Mouse (Mus musculus): Measurements from ENCODE around the gene Htr6. TPM values are rescaled to one million over a fixed set of nuclear protein-coding genes. Genes with fewer than 3 reads are reported as not detected.

Htr6 gene
- polyA plus RNA-seq, 1 experiment from 2014 or later = 0.15 TPM

DNA sequence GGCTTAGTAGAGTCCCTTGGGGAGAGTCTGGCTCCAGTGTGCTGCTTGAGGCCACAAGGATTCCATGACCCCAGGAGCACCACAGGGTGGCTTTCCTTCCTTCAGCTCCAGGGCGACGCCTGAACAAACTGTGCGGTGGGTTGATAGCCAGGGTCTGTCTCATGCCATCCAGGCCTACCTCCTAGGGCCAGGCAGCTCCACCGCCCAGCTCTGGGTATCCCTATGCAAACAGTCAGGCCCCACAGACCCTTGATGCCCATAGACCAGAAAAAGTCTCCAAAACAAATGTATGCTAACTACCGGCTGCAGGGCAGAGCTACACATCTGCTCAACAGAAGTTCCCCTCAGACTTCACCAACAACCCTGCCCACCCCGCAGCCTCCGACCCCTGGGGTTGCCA lies 15.7 kb upstream of the Htr6 start:
- Histone ChIP-seq H3K36me3 (ENCODE audit: insufficient read depth, low read length) (no peaks in the 10 kb centered on the region), H3K27me3 (ENCODE audit: insufficient read depth, low read length) (peaks cover 8% of the 10 kb centered on the region), H3K4me3 (ENCODE audit: low read length) (peak overlapping the region; percentile 53; the same call in 1 of the 2 replicates), H3K4me2 (replicated peaks; ENCODE audit: low read depth, low read length) (peak overlapping the region; percentile 98), H3K9me3 (ENCODE audit: low read length) (peaks cover 6% of the 10 kb centered on the region), H3K27ac (ENCODE audit: low read length) (no peak overlapping the region), H3K4me1 (ENCODE audit: insufficient read depth, low read length) (peaks cover 27% of the 10 kb centered on the region), H3K9ac (replicated peaks; ENCODE audit: low read length) (peak overlapping the region; percentile 89; the same call in 1 of the 2 replicates)
- ATAC-seq (ENCODE audit: low FRiP score, low TSS enrichment) = no peak
- 42% methylated on average over 7 of the region's 7 CpGs for WGBS

DNA sequence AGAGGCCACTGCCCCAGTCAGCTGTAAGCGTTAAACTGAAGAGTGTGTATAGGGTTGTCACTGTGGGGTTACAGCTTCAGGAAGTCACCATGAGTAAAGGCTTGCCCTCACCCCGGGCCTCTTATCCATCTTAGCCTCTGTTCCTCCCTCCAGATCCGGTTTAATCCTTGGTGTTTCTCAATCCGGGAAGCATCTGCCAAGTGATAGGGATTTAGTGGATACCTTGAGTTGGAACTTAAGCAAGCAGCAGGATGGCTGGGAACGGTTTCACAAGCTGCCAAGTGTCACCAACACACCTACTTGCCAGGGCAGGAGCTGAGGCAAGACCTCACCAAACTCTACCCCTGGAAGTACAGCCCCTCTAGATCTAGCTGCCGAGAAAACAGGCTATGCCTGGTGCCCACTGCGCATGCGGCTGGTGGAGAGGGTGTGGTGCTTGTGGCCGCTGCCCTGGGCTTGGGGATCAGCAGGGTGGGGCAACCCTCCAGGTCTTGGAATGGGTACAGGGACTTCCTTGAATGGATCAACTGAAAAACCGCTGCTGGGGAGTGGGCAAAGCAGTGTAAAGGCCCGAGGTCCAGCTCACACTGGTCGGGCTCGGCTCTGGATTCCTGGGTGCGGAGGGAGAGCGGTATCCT lies 15.1 kb upstream of the Htr6 start:
- Histone ChIP-seq H3K36me3 (ENCODE audit: insufficient read depth, low read length) (no peaks in the 10 kb centered on the region), H3K9ac (replicated peaks; ENCODE audit: low read length) (no peak overlapping the region), H3K9me3 (ENCODE audit: low read length) (peaks cover 6% of the 10 kb centered on the region), H3K27ac (ENCODE audit: low read length) (no peak overlapping the region), H3K4me1 (ENCODE audit: insufficient read depth, low read length) (peaks cover 25% of the 10 kb centered on the region), H3K4me3 (ENCODE audit: low read length) (no peak overlapping the region), H3K4me2 (replicated peaks; ENCODE audit: low read depth, low read length) (no peak overlapping the region), H3K27me3 (ENCODE audit: insufficient read depth, low read length) (peaks cover 8% of the 10 kb centered on the region)
- 71% methylated on average over 15 of the region's 15 CpGs for WGBS
- ATAC-seq (ENCODE audit: low FRiP score, low TSS enrichment) = no peak

DNA sequence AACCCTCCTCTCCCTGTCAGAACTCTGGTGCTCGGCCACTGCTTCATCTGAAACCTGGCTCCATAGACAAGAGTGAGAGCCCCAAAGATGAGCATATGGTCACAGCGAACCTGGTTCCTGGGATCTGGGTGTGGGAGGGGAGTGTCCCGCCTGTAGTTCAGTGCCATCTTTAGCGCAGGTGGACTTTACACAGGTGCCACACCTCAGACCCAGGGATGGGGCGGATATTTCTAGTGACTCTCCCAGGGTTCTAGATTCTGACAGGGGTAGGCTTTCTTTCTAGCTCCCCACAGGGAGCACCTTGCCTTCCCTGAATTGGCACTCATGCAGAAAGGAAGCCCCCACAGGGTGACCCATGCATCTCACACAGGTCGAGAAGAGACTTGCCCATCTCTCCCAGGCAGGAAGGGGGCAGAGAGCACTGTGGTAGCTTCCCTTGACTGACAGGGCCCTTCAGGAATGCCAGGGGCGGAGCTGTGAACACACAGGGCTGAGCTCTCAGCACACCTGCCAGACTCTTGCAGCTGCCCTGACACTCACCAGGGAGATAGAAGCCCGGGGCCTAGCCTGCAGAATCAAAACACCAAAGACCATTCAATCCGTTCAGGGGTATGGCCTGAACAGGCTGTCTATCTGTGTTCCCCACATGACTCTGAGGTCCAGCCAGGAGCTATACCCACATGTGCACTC lies 13.8 kb upstream of the Htr6 start:
- H3K4me3 ChIP-seq (ENCODE audit: low read length) = no peak overlapping the region
- no peaks in the 10 kb centered on the region for H3K9me3 ChIP-seq (ENCODE audit: low read length)
- no peaks in the 10 kb centered on the region for H3K36me3 ChIP-seq (ENCODE audit: insufficient read depth, low read length)
- H3K4me2 ChIP-seq (replicated peaks; ENCODE audit: low read depth, low read length) = no peak overlapping the region
- ATAC-seq (ENCODE audit: low FRiP score, low TSS enrichment) = no peak
- no peak overlapping the region for H3K9ac ChIP-seq (replicated peaks; ENCODE audit: low read length)
- peaks cover 22% of the 10 kb centered on the region for H3K4me1 ChIP-seq (ENCODE audit: insufficient read depth, low read length)
- WGBS = 67% methylated on average over 9 of the region's 9 CpGs
- no peak overlapping the region for H3K27ac ChIP-seq (ENCODE audit: low read length)
- H3K27me3 ChIP-seq (ENCODE audit: insufficient read depth, low read length) = peaks cover 8% of the 10 kb centered on the region

DNA sequence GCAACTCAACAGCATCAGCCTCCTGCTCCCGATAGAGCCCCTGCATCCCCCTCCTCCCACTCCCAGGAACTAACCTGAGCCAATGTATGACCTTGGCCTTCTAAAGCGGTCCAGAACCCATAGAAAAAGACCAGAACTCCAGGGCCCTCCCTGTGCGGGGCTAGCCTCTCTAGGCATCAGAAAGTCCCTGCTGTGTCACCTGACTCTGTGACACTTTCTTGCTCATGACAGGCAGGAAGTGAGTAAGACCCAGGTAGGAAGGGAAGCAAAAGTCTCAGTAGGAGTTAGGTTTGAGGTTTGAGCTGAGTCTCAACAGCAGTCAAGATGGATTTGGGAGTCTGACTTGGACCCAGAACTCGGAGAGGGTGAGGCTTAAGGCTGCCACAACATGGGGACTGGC lies 11.6 kb upstream of the Htr6 start:
- Histone ChIP-seq H3K4me1 (ENCODE audit: insufficient read depth, low read length) (peaks cover 32% of the 10 kb centered on the region), H3K9me3 (ENCODE audit: low read length) (no peaks in the 10 kb centered on the region), H3K4me2 (replicated peaks; ENCODE audit: low read depth, low read length) (no peak overlapping the region), H3K4me3 (ENCODE audit: low read length) (no peak overlapping the region), H3K9ac (replicated peaks; ENCODE audit: low read length) (no peak overlapping the region), H3K27ac (ENCODE audit: low read length) (no peak overlapping the region), H3K27me3 (ENCODE audit: insufficient read depth, low read length) (peaks cover 4% of the 10 kb centered on the region; the same call in 1 of the 2 replicates), H3K36me3 (ENCODE audit: insufficient read depth, low read length) (no peaks in the 10 kb centered on the region)
- ATAC-seq (ENCODE audit: low FRiP score, low TSS enrichment) = no peak
- 69% methylated on average over 4 of the region's 4 CpGs for WGBS

DNA sequence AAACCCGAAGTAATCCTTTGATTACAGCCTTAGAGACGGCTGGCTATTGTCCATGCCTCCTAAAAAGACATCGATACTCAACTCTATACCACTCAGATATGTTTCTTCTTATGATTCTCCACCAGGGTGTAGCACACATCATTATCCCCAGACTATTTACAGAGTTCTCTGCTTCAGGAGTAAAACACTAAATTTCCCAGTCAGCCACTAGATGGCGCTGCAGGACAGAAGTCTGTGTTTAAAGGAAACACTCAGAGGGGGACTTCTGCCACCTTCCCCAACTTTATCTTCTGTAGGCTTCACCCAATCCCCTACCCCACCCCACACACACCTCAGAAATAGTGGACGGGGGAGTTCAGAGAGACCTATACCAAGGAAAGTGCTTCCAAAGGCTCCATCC lies 10.7 kb upstream of the Htr6 start:
- no peaks in the 10 kb centered on the region for H3K9me3 ChIP-seq (ENCODE audit: low read length)
- no peak overlapping the region for H3K4me3 ChIP-seq (ENCODE audit: low read length)
- H3K9ac ChIP-seq (replicated peaks; ENCODE audit: low read length) = no peak overlapping the region
- WGBS = 20% methylated on average over 5 of the region's 5 CpGs
- H3K27ac ChIP-seq (ENCODE audit: low read length) = no peak overlapping the region
- no peaks in the 10 kb centered on the region for H3K27me3 ChIP-seq (ENCODE audit: insufficient read depth, low read length)
- 0 out of 2 replicates have a peak, but pooled peaks have one; percentile 10 for ATAC-seq (ENCODE audit: low FRiP score, low TSS enrichment)
- peaks cover 22% of the 10 kb centered on the region for H3K4me1 ChIP-seq (ENCODE audit: insufficient read depth, low read length)
- no peak overlapping the region for H3K4me2 ChIP-seq (replicated peaks; ENCODE audit: low read depth, low read length)
- H3K36me3 ChIP-seq (ENCODE audit: insufficient read depth, low read length) = no peaks in the 10 kb centered on the region

DNA sequence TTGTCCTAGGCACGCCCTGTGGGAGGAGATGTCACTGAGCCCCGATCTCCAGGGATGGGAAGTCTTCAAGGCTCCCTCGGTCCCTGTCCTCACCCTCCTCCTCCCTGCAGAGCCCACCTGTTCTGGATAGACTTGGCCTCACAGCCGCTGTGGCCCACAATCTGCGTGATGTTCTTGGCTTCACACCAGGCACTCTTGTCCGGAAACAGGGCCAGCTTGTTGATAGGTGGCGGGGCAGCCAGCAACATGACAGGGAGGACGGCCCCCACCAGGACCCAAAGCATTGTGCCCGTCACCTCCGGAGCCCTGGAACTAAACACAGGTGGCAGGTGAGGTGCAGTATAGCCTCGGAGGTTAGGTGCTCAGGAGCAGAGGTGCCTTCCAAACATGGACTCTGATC lies 10.0 kb upstream of the Htr6 start:
- H3K36me3 ChIP-seq (ENCODE audit: insufficient read depth, low read length) = no peaks in the 10 kb centered on the region
- H3K9me3 ChIP-seq (ENCODE audit: low read length) = no peaks in the 10 kb centered on the region
- no peak overlapping the region for H3K27ac ChIP-seq (ENCODE audit: low read length)
- ATAC-seq (ENCODE audit: low FRiP score, low TSS enrichment) = no peak
- WGBS = 74% methylated on average over 11 of the region's 11 CpGs
- no peaks in the 10 kb centered on the region for H3K27me3 ChIP-seq (ENCODE audit: insufficient read depth, low read length)
- H3K9ac ChIP-seq (replicated peaks; ENCODE audit: low read length) = no peak overlapping the region
- no peak overlapping the region for H3K4me2 ChIP-seq (replicated peaks; ENCODE audit: low read depth, low read length)
- peaks cover 16% of the 10 kb centered on the region for H3K4me1 ChIP-seq (ENCODE audit: insufficient read depth, low read length)
- no peak overlapping the region for H3K4me3 ChIP-seq (ENCODE audit: low read length)

DNA sequence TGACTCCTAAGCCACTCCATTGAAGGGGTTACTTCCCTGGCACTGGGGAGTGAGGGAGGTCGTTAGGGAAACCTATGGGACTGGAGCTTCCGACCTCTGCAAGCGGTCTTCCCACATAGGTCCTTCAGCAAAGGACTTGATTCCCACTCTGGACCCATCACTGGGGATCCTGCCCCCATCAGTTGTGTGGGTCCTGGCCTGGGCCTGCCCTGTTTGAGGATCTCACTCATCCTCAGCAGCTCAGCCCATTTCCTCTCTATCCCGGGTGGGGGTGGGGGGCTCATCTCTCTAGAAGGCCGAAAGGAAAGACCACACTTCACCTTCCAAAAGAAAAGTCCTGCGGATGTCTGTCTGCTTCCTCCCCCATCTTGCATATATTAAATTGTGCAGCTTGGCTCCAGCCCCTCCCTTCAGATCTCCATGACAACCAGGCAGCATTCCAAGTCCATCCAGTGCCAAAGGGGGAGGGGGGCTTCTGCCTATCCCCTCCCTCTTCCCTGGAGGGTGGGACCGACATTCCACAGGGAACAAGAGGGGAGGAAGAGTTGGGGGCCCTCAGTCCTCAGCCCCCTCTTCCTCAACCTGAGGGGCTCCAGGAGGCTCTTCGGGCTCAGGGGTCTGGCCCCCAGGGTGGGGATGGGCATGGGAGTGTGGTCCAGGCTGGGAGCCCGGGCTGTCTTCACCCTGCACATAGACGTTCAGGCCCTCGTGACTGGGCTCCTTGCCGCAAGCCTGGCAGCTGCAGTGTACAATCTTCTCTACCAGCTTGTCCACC lies 7.6 kb upstream of the Htr6 start:
- ATAC-seq (ENCODE audit: low FRiP score, low TSS enrichment) = peak; percentile 24
- 30% methylated on average over 12 of the region's 12 CpGs for WGBS
- Histone ChIP-seq H3K9me3 (ENCODE audit: low read length) (no peaks in the 10 kb centered on the region), H3K4me3 (ENCODE audit: low read length) (no peak overlapping the region), H3K4me2 (replicated peaks; ENCODE audit: low read depth, low read length) (peak overlapping the region; percentile 19; the same call in 1 of the 2 replicates), H3K27me3 (ENCODE audit: insufficient read depth, low read length) (no peaks in the 10 kb centered on the region), H3K27ac (ENCODE audit: low read length) (no peak overlapping the region), H3K36me3 (ENCODE audit: insufficient read depth, low read length) (no peaks in the 10 kb centered on the region), H3K9ac (replicated peaks; ENCODE audit: low read length) (peak overlapping the region; percentile 19), H3K4me1 (ENCODE audit: insufficient read depth, low read length) (peaks cover 16% of the 10 kb centered on the region)

DNA sequence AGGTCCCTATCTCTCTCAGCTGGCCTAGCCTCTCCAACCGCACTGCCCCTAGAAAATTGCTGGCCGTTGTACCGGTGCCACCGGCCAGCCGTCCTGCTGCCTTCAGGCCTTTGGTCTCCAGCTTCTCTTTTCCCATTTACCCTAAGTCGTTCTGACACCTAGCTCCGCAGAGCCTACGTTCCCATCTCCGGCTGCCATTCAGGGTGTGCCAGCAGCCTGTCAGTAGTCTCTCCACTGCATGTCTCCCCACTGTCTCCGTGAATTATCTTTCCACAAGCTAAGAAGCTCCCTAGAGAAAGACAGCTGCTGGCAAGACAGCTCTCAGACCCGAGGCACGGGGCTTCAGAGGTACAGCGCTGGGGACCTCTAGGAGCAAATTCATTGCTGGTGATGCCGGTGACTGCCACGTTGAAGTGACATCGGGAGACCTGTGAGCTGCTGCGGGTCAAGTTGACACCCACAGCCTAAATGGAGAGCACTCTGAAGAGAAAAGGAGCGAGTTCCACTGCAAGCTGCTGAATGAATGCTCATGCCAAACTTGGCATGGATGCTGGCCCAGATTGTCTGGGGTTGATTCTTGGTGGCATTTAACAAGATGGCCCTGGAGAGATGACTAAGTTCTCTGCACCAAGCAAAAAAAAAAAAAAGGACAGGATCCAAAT lies 6.0 kb upstream of the Htr6 start:
- H3K9ac ChIP-seq (replicated peaks; ENCODE audit: low read length) = no peak overlapping the region
- peaks cover 12% of the 10 kb centered on the region for H3K27me3 ChIP-seq (ENCODE audit: insufficient read depth, low read length)
- no peak overlapping the region for H3K27ac ChIP-seq (ENCODE audit: low read length)
- H3K36me3 ChIP-seq (ENCODE audit: insufficient read depth, low read length) = no peaks in the 10 kb centered on the region
- WGBS = 73% methylated on average over 18 of the region's 18 CpGs
- H3K4me2 ChIP-seq (replicated peaks; ENCODE audit: low read depth, low read length) = no peak overlapping the region
- no peaks in the 10 kb centered on the region for H3K9me3 ChIP-seq (ENCODE audit: low read length)
- H3K4me3 ChIP-seq (ENCODE audit: low read length) = no peak overlapping the region
- H3K4me1 ChIP-seq (ENCODE audit: insufficient read depth, low read length) = peaks cover 16% of the 10 kb centered on the region
- no peak for ATAC-seq (ENCODE audit: low FRiP score, low TSS enrichment)

DNA sequence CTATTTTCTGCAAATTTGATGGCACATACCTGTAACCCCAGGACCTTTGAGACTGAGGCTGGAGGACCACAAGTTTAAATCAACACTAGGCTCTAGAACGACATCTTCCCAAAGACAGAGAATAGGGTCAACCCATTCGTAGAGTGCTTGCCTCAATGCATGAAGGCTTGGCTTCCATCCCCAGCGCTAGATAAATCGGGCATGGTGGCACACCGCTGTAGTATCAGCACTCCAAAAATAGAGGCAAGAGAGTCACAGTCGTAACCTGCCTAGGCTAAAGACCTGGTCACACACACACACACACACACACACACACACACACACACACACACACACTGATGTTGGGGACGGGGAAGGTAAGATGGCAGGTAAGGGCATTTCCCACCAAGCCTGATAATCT lies 4.9 kb upstream of the Htr6 start:
- no peak for ATAC-seq (ENCODE audit: low FRiP score, low TSS enrichment)
- Histone ChIP-seq H3K9ac (replicated peaks; ENCODE audit: low read length) (no peak overlapping the region), H3K27me3 (ENCODE audit: insufficient read depth, low read length) (peaks cover 24% of the 10 kb centered on the region), H3K27ac (ENCODE audit: low read length) (no peak overlapping the region), H3K9me3 (ENCODE audit: low read length) (no peaks in the 10 kb centered on the region), H3K4me1 (ENCODE audit: insufficient read depth, low read length) (peaks cover 20% of the 10 kb centered on the region), H3K4me2 (replicated peaks; ENCODE audit: low read depth, low read length) (no peak overlapping the region), H3K36me3 (ENCODE audit: insufficient read depth, low read length) (no peaks in the 10 kb centered on the region), H3K4me3 (ENCODE audit: low read length) (no peak overlapping the region)
- 88% methylated on average over 7 of the region's 7 CpGs for WGBS

Measured in kidney, embryonic 16.5 days (tissue).